Mouse (Mus musculus): ENCODE data around the gene Ulk4. TPM values are rescaled to one million over a fixed set of nuclear protein-coding genes. Genes with fewer than 3 reads are reported as not detected.

The Ulk4 gene
- polyA plus RNA-seq, 1 experiment from 2014 or later = 167 TPM

- ATAC-seq (ENCODE audit: low FRiP score, low read depth) = no peak
- no peak overlapping the region for H3K9ac ChIP-seq
- no peaks in the 10 kb centered on the region for H3K27me3 ChIP-seq
- no peak overlapping the region for H3K4me2 ChIP-seq (replicated peaks)
- no peaks in the 10 kb centered on the region for H3K36me3 ChIP-seq
- H3K4me1 ChIP-seq = peaks cover 54% of the 10 kb centered on the region
- H3K4me3 ChIP-seq = no peak overlapping the region
- no peaks in the 10 kb centered on the region for H3K9me3 ChIP-seq
- no peak overlapping the region for H3K27ac ChIP-seq
- 59% methylated on average over 4 of the region's 4 CpGs for WGBS
These were observed 159.1 kb downstream of the Ulk4 start for GRCm38 (mm10) chr9:121117936-121118335.

GRCm38 (mm10) chr9:121112131-121112530 is 164.9 kb downstream of the Ulk4 start:
- Histone ChIP-seq H3K4me3 (no peak overlapping the region), H3K9me3 (no peaks in the 10 kb centered on the region), H3K4me1 (peaks cover 37% of the 10 kb centered on the region), H3K27me3 (peaks cover 18% of the 10 kb centered on the region; the same call in 1 of the 2 replicates), H3K4me2 (replicated peaks) (no peak overlapping the region), H3K27ac (no peak overlapping the region), H3K36me3 (no peaks in the 10 kb centered on the region), H3K9ac (no peak overlapping the region)
- WGBS = 59% methylated on average over 1 of the region's 1 CpGs
- ATAC-seq (ENCODE audit: low FRiP score, low read depth) = no peak

- no peak for ATAC-seq (ENCODE audit: low FRiP score, low read depth)
- no peak overlapping the region for H3K4me2 ChIP-seq (replicated peaks)
These were observed 168.9 kb downstream of the Ulk4 start for GRCm38 (mm10) chr9:121108110-121108509.

GRCm38 (mm10) chr9:121107643-121108042 is 169.4 kb downstream of the Ulk4 start:
- Histone ChIP-seq H3K36me3 (no peaks in the 10 kb centered on the region), H3K27ac (no peak overlapping the region), H3K4me3 (no peak overlapping the region), H3K27me3 (peaks cover 27% of the 10 kb centered on the region), H3K9me3 (no peaks in the 10 kb centered on the region), H3K9ac (no peak overlapping the region), H3K4me1 (peaks cover 17% of the 10 kb centered on the region; the same call in 1 of the 2 replicates), H3K4me2 (replicated peaks) (no peak overlapping the region)
- no peak for ATAC-seq (ENCODE audit: low FRiP score, low read depth)
- WGBS = 71% methylated on average over 5 of the region's 5 CpGs

More at GRCm38 (mm10) chr9:121108110-121108509, 168.9 kb downstream of the Ulk4 start:
- Histone ChIP-seq H3K27me3 (peaks cover 27% of the 10 kb centered on the region), H3K4me3 (no peak overlapping the region), H3K9ac (no peak overlapping the region), H3K27ac (no peak overlapping the region), H3K9me3 (no peaks in the 10 kb centered on the region), H3K4me1 (peaks cover 17% of the 10 kb centered on the region; the same call in 1 of the 2 replicates), H3K36me3 (no peaks in the 10 kb centered on the region)
- 13% methylated on average over 10 of the region's 10 CpGs for WGBS

GRCm38 (mm10) chr9:121107101-121107500 is 169.9 kb downstream of the Ulk4 start:
- Histone ChIP-seq H3K4me2 (replicated peaks) (no peak overlapping the region), H3K9me3 (no peaks in the 10 kb centered on the region), H3K4me1 (peaks cover 17% of the 10 kb centered on the region; the same call in 1 of the 2 replicates), H3K27me3 (peaks cover 27% of the 10 kb centered on the region), H3K4me3 (no peak overlapping the region), H3K36me3 (no peaks in the 10 kb centered on the region), H3K27ac (no peak overlapping the region), H3K9ac (no peak overlapping the region)
- ATAC-seq (ENCODE audit: low FRiP score, low read depth) = no peak
- WGBS = 30% methylated on average over 11 of the region's 11 CpGs

GRCm38 (mm10) chr9:121101516-121101915 is 175.5 kb downstream of the Ulk4 start:
- WGBS = 83% methylated on average over 10 of the region's 10 CpGs
- Histone ChIP-seq H3K9ac (no peak overlapping the region), H3K4me2 (replicated peaks) (no peak overlapping the region), H3K4me3 (no peak overlapping the region), H3K9me3 (no peaks in the 10 kb centered on the region), H3K27me3 (peaks cover 3% of the 10 kb centered on the region; the same call in 1 of the 2 replicates), H3K4me1 (peaks cover 8% of the 10 kb centered on the region), H3K27ac (no peak overlapping the region), H3K36me3 (no peaks in the 10 kb centered on the region)
- no peak for ATAC-seq (ENCODE audit: low FRiP score, low read depth)

- Histone ChIP-seq H3K4me3 (no peak overlapping the region), H3K36me3 (no peaks in the 10 kb centered on the region), H3K9ac (no peak overlapping the region), H3K27me3 (no peaks in the 10 kb centered on the region), H3K27ac (no peak overlapping the region), H3K9me3 (peaks cover 7% of the 10 kb centered on the region; the same call in 1 of the 2 replicates), H3K4me2 (replicated peaks) (no peak overlapping the region), H3K4me1 (peaks cover 8% of the 10 kb centered on the region)
- no peak for ATAC-seq (ENCODE audit: low FRiP score, low read depth)
- whole genome bisulfite sequencing = 83% methylated on average over 10 of the region's 10 CpGs
These were observed 177.5 kb downstream of the Ulk4 start for GRCm38 (mm10) chr9:121099453-121099852.

- 0 out of 2 replicates have a peak, but pooled peaks have one; percentile 19 for ATAC-seq (ENCODE audit: low FRiP score, low read depth)
- Histone ChIP-seq H3K4me2 (replicated peaks) (no peak overlapping the region), H3K36me3 (no peaks in the 10 kb centered on the region), H3K27ac (no peak overlapping the region), H3K9ac (no peak overlapping the region), H3K27me3 (no peaks in the 10 kb centered on the region), H3K9me3 (peaks cover 7% of the 10 kb centered on the region; the same call in 1 of the 2 replicates), H3K4me3 (no peak overlapping the region), H3K4me1 (peaks cover 8% of the 10 kb centered on the region)
- 60% methylated on average over 7 of the region's 7 CpGs for WGBS
These were observed 183.2 kb downstream of the Ulk4 start for GRCm38 (mm10) chr9:121093760-121094159.

- no peak overlapping the region for H3K4me2 ChIP-seq (replicated peaks)
- no peaks in the 10 kb centered on the region for H3K4me1 ChIP-seq
- no peak overlapping the region for H3K4me3 ChIP-seq
- H3K27ac ChIP-seq = no peak overlapping the region
- H3K9me3 ChIP-seq = peaks cover 7% of the 10 kb centered on the region; the same call in 1 of the 2 replicates
- H3K9ac ChIP-seq = no peak overlapping the region
- 86% methylated on average over 5 of the region's 5 CpGs for WGBS
- H3K36me3 ChIP-seq = no peaks in the 10 kb centered on the region
- H3K27me3 ChIP-seq = no peaks in the 10 kb centered on the region
- ATAC-seq (ENCODE audit: low FRiP score, low read depth) = no peak
These were observed 184.4 kb downstream of the Ulk4 start for GRCm38 (mm10) chr9:121092568-121092967.

- Histone ChIP-seq H3K4me2 (replicated peaks) (no peak overlapping the region), H3K9ac (no peak overlapping the region), H3K4me1 (no peaks in the 10 kb centered on the region), H3K27ac (no peak overlapping the region), H3K27me3 (no peaks in the 10 kb centered on the region), H3K9me3 (peaks cover 5% of the 10 kb centered on the region; the same call in 1 of the 2 replicates), H3K4me3 (no peak overlapping the region), H3K36me3 (no peaks in the 10 kb centered on the region)
- WGBS = 83% methylated on average over 10 of the region's 10 CpGs
- no peak for ATAC-seq (ENCODE audit: low FRiP score, low read depth)
These were observed 185.8 kb downstream of the Ulk4 start for GRCm38 (mm10) chr9:121091016-121091735.

- Histone ChIP-seq H3K9ac (no peak overlapping the region), H3K4me1 (peaks cover 11% of the 10 kb centered on the region), H3K36me3 (no peaks in the 10 kb centered on the region), H3K9me3 (no peaks in the 10 kb centered on the region), H3K4me3 (no peak overlapping the region), H3K4me2 (replicated peaks) (no peak overlapping the region), H3K27ac (no peak overlapping the region), H3K27me3 (no peaks in the 10 kb centered on the region)
- no peak for ATAC-seq (ENCODE audit: low FRiP score, low read depth)
- 66% methylated on average over 8 of the region's 8 CpGs for WGBS
These were observed 189.3 kb downstream of the Ulk4 start for GRCm38 (mm10) chr9:121087661-121088060.

- no peak overlapping the region for H3K9ac ChIP-seq
- no peak overlapping the region for H3K4me2 ChIP-seq (replicated peaks)
- no peak; the same call in 1 of the 2 replicates for ATAC-seq (ENCODE audit: low FRiP score, low read depth)
- H3K9me3 ChIP-seq = no peaks in the 10 kb centered on the region
- peaks cover 20% of the 10 kb centered on the region for H3K4me1 ChIP-seq
- H3K4me3 ChIP-seq = no peak overlapping the region
- H3K27ac ChIP-seq = no peak overlapping the region
- no peaks in the 10 kb centered on the region for H3K27me3 ChIP-seq
- WGBS = 78% methylated on average over 4 of the region's 4 CpGs
- no peaks in the 10 kb centered on the region for H3K36me3 ChIP-seq
These were observed 192.8 kb downstream of the Ulk4 start for GRCm38 (mm10) chr9:121084191-121084590.

All from limb, embryonic 13.5 days (tissue).